Mouse (Mus musculus) kidney, postnatal 10 days (tissue): ENCODE results near the gene Ager.

Experiments
- DNase-seq: peaks from one replicate; pipeline ENCODE4 v3.0.0; 2021; ENCODE audit warnings: mixed read lengths

Ager gene

DNA sequence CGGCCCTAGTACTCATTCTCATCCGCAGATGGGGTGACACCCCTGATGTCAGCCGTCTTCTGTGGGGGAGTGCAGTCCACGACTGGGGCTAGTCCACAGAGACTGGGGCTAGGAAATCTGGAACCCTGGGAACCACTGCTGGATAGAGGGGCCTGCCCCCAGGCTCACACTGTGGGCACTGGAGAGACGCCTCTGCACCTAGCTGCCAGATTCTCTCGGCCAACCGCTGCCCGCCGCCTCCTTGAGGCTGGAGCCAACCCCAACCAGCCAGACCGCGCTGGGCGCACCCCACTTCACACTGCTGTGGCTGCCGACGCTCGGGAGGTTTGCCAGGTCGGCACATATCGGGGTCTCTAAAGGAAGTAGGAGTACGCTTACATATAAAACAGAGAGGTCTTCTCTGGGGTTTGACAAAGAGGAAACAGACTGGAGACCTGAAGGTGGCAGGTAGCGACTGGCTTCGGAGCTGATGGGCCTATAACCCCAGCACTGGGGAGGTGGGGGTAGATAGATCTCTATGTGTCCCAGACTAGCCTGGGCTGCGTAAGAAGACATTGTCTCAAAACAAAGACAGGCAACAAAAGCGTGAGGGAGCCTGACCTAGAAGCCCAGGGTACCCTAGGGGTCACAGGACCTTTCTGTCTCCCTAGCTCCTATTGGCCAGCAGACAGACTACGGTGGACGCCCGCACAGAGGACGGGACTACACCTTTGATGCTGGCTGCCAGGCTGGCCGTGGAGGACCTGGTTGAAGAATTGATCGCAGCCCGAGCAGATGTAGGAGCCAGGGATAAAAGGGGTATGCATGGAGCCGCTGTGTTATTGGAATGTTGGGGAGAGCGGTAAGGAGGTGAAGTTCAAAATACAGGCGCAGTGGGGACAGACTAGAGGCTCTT, 11.5 kb upstream of the Ager start:
- peak; percentile 33 for DNase-seq

DNA sequence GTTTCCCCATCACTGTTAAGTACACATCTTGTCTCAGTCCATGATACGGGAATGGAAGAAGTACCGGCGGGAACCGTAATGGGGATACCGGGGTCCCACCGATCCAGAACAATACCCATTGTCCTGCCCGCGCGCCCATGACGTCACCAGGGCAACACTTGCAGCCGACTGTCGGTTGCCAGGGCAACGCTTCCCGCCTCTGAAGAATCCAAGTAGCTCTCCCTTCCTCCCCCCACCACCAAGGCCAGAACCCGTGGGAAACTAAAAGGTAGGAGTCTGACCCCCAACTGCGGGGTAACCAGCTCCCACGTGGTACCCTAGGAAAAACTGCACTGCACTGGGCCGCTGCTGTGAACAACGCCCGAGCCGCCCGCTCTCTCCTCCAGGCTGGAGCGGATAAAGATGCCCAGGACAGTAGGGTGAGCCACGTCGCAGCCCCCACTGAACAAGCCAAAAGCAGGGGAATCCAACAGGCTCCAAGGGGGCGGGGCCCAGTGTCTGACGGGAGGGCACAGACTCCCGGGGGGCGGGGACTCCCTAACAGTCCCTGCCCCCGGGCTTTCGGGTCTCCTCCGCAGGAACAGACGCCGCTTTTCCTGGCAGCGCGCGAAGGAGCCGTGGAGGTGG, 10.8 kb upstream of the Ager start:
- DNase-seq: peak; percentile 95

DNA sequence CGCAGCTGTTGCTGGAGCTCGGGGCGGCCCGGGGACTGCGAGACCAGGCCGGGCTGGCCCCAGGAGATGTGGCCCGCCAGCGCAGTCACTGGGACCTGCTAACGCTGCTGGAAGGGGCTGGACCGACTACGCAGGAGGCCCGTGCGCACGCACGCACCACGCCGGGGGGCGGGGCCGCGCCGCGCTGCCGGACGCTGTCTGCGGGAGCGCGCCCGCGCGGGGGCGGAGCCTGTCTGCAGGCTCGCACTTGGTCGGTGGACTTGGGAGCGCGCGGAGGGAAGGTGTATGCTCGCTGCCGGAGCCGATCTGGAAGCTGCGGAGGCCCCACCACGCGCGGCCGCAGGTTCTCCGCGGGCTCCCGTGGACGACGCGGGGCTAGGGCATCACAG, 10.2 kb upstream of the Ager start:
- peak; percentile 99 for DNase-seq

DNA sequence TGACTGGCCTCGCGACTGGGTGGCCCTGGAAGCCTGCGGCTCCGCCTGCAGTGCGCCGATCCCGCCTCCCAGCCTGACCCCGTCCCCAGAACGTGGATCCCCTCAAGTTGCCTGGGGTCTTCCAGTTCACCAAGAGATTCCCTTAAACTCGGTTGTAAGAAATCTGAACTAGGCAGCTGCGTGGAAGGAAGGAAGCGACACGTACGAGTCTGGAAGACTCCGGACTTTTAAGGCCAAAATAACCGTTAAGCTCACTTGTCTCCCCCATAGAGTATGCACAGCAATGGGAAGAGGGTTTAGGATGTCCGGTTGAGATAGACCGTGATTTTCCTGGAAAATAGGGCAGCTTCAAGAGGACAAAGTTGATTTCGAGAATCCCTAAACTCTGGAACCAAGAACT, 9.8 kb upstream of the Ager start:
- DNase-seq: no peak

DNA sequence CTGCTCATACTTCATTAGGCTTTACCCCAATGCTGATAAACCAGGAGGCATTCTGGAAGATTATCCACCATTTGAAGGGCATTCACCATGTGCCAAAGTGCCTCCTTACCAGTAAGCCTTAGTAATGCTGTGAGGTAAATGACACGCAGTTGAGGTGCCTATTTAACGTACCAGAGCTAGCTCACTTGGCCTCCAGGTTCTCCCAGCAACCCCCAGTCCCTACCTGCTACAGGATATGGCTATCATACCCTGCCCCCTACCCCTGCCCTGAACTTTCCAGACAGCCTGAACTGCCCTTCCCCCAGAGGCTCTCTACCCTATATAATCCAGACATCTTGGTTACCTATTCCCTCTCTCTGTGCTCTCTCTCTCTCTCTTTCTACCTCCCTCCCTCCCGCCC, 8.9 kb upstream of the Ager start:
- DNase-seq: no peak

DNA sequence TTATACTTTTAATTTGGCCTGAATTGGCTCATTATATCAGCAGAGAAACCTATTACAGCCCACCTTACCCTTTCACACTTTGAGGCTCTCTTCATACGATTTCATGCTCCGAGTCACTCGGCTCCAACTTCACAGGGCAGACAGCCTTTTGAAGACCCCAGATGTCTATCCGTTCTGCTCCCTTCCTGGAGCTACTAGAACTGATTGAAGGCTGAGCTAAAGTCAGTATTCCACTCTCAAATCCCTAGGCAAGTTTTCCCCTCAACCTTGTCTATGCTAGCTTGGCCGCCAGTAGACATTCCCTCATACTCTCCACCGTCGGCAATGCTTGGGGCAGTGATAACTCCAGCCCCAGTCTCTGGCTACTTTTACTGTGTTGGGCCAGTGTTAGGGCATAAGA, 8.5 kb upstream of the Ager start:
- DNase-seq: no peak

DNA sequence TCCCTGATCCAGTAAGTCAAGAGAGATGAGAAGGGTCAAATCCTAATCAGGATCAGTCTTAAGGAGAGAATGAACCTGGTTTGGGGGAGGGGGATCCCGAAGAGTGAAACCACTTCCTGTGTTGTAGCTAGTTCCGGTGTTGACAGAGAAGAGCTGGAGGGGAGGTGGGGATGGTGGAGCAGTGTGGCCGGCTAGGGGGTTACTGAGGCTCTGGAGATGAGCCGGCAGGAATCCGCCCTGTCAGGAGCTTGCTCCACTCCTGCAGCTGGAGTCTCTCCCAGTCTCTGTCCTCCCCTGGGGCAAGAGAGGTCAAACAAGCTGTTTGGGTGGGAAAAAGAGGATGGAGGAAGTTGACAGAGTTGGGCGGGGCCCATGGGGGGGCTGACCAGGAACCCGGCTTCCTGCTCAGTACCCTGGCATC, 8.0 kb upstream of the Ager start, which contains the start of gene Gpsm3:
Gpsm3 (plus strand) TSS at position 126 of the 421 bp plus-strand sequence.
- DNase-seq: peak; percentile 80

DNA sequence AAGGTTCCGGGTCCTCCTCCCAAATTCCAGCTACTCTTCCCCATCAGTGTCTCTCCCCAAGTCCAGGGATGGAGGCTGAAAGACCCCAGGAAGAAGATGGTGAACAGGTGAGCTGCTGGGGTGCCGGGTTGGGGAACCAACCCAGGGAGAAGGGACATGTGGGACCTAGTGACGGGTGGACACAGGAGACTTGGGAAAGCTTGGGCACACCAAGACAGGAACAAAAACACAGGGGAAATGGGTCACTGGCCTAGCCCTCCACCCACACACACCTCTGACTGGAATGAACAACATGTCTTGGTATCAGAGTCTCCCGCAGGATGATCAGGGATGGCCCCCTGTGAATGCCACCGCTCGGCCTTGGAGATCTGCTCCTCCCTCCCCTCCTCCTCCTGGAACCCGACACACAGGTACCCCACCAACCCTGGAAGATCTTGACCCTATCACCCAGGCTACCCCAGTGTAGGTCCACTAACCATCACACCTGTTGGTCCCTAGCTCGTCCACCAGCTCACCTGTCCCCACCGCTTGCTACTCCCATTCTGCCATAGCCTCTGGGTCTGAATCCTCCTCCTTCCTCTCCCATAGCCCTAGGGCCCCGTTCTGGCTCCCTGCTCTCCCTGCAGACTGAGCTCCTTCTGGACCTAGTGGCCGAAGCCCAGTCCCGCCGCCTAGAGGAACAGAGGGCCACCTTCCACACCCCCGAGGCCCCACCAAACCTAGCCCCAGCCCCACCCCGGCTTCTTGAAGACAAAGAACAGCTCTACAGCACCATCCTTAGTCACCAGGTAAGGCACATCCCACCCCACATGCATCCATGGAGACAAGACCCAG, 7.3 kb upstream of the Ager start:
- peak; percentile 44 for DNase-seq

DNA sequence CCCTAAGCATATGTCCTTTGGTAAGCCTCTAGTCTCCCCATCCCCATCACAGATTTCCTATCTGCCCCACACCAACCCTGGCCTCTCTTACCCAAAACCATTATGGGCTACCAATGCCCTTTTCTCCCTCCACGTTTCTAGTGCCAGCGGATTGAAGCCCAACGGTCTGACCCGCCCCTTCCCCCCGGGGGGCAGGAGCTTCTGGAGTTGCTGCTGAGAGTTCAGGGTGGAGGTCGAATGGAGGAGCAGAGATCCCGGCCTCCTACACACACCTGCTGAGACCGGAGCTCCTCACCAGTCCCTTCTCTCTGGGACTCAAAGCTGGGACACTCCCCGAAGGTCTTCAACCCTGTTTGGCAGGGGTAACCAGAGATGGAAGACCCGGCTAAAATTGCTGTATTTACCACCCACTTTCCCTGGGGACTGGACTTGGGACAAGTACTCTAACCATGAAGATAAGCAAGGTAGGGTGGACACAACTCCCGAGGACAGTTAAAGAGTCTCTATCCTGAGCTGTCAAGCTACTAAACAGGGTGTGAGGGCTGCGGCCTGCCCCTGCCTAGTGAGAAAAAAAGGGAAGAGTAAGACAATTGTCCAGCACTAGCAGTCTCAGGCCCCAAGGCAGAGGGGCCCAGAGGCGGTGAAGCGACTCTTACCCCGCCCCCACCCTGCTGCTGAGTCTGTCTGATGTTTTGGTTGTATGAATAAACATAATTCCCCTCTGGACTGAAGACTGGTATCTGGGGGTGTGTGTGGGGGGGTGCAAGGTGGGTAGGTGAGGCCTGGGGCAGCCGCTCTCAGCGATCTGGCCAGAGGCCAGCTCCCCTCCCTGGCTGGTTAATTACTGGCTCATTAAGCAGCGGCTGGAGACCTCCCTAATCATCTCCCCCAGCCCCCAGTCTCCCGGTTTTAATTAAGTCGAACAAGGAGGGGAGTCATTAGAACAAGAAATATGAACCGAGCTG, 6.4 kb upstream of the Ager start, which contains the start of gene Pbx2:
Pbx2 (plus strand) TSS at position 238 of the 965 bp plus-strand sequence.
- peak; percentile 59 for DNase-seq

DNA sequence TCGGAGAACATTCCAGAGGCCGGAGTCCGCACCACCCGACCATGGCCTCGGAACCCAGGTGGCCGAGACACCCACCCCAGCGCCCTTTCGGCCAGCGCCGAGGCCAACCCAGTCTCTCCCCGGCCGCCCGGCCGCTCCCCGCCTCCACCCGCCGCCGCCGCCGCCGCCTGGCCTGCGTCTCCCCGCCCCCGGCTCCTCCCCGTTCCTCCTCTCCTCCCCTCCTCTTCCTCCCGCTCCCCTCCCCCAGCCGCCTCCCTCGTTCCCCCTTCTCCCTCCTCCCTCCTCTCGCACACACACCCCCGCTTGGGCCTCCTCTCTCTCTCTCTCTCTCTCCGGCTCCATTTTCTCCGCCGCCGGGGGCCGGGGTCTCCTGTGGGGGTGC, 5.7 kb upstream of the Ager start:
- DNase-seq: peak; percentile 98

DNA sequence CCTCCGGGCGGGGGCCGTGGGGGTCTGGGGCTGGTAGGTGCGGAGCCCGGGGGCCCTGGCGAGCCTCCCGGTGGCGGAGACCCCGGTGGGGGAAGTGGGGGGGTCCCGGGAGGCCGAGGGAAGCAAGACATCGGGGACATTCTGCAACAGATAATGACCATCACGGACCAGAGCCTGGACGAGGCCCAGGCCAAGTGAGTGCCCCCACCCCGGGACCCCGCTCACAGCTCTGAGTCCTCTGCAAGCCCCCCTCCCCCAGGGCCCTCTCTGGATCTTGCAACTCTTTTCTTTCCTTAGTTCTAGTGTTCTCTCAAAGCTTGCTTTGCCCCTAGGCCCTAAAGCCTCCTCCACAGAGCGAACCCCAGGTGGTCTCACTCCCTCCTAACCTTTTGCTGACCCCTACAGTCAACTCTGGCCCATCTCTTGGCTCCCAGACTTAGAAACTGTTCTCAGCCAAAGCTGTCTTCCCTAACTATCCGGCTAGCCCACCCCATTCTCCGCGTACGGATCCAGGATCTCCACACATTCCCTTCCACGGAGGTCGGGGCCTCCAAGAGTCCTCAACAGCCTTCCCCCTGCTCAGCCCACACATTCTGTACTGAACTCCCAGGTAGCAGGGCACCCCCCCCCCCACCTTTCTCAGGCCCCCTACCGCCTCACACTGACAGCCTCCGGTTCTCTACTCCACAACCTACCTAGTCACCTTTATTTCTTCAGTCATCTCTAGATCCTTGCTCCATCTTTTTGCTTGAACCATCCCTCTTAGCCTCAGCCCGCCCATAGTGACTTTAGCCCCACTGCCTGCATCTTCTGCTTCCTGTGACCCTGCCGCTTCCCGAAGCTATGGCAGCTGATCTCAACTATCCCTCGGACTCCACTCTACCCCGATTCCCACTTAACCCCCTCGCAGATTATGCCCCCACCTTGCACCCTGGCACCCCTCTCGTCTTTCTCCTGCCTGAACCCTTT, 4.8 kb upstream of the Ager start:
- peak; percentile 70 for DNase-seq

DNA sequence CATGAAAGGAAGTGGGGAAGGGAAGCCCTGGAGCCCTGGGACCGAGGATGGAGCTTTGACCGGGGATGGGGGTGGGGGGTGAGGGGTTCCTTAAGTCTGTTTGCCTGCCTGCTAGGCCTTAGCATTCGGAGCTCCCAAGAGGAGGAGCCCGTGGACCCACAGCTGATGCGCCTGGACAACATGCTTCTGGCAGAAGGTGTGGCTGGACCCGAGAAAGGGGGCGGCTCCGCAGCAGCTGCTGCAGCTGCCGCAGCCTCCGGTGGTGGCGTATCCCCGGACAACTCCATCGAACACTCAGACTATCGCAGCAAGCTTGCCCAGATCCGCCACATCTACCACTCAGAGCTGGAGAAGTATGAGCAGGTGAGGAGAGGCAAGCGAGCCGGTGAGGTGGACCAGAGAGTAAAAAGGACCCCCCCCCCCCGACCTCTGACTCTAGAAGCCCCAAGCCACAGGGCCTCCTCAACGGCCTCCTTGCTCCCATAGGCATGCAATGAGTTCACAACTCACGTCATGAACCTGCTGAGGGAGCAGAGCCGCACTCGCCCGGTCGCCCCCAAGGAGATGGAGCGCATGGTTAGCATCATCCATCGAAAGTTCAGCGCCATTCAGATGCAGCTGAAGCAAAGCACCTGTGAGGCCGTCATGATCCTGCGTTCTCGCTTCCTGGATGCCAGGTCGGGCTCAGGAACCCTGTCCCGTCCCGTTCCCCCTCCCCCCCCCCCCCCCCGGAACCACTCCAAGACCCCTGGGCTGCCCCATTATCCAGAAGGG, 3.7 kb upstream of the Ager start:
- peak; percentile 65 for DNase-seq

DNA sequence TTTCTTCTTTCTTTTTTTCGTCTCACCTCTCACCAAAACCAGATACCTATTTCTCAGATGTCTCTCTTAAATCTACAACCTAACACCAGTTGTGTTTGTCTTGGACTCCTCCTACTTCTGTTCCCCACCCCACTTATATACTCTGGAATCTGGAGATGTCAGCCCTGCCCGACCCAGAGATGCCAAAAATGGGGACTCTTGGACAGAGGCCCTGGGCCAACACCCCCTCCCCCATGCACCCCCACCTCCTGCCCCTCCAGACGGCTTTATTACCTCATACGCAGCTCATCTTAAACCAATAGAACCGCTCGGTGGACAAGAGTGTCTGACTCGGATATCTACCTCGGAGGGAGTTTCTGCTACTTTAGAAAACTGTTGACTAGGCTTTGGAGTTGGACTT, 1.6 kb upstream of the Ager start:
- DNase-seq: no peak

DNA sequence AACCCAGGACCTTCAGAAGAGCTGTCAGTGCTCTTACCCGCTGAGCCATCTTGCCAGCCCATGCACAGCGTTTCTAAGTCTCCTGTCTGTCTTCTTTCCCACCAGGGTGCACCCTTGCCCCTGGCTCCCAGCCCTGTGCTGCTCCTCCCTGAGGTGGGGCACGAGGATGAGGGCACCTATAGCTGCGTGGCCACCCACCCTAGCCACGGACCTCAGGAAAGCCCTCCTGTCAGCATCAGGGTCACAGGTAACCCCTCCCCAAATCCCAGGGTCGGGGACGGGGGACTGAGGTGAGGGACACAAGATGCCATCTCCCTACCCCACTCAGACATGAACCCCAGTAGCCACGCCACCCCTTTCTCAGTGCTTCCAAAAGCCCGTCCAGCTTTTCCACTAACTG, 2.2 kb downstream of the Ager start:
- no peak for DNase-seq

DNA sequence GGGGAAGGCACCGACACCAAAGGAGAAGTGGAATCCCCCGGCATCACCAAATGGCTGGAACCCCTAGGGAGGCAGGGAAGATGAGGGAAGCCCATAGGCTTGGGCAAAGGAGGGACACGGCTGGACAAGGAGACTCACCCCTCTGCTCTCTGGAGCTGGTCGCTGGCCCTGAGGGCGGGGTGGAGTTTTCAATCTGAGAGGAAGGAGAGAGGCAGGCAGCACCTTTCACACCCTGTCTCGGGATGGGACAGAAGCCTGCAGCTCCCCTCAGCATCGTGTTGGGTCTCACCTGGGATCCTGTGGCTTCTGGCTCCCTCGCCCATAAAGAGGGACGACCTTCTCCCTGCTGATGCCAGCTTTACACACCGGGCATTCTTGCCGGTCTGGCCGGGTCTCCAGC, 4.1 kb downstream of the Ager start:
- peak; percentile 11 for DNase-seq

DNA sequence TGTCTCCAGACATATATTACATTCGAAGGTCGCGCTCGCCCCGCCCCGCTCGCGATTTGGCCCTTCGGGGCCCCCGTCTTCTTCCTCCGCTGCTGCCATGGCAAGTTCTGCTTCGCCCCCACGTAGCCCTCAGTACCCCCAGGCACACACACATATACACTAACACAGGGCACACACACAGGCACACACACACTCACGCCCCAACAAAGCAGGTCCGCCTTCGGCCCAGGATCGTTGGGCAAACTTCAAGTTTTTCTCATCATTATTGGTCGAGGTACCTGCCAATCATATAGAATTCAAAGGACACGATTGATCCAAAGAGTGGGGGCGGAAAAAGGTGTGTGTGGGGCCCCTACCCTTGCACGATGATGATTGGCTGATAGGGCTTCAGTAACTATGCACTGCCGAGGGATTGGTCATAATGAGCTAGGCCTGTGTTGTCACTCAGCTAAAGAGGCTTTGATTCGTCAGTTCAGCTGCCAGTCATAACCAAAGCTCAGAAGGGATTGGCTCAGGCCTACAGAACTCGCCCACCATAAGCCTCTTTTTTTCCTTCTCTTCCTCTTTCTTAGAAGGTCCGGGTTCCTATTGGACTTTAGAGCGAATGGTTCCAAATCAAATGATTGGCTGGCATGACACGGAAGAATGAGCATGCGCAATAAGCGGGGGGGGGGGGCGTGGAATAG, 5.9 kb downstream of the Ager start, which contains the start of gene Rnf5:
Rnf5 (minus strand) TSS at position 316 of the 686 bp plus-strand sequence.
- peak; percentile 100 for DNase-seq

DNA sequence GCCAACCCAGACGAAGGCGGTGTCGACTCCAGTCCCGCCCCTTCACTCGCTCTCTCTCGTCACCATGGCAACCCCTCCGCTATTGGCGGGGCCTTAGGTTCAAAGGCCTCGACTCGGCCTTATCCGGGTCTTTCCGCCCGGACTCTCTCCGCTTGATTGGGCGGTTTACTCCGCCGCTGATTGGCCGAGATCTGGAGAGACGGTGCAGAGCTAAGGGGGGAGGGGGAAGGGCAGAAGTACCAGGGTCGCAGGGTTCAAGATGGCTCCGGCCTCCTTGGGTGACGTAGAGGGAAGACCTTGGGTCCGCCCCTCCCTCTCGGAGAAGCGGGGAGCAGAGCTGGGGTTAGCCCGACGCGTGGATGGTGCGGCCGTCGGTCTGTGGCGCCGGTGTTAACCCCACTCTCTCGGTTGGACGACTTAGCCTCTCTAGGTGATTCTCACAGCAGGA, 6.4 kb downstream of the Ager start, which contains the start of gene Agpat1:
Agpat1 (plus strand) TSS at position 202 of the 448 bp plus-strand sequence.
- peak; percentile 99 for DNase-seq

DNA sequence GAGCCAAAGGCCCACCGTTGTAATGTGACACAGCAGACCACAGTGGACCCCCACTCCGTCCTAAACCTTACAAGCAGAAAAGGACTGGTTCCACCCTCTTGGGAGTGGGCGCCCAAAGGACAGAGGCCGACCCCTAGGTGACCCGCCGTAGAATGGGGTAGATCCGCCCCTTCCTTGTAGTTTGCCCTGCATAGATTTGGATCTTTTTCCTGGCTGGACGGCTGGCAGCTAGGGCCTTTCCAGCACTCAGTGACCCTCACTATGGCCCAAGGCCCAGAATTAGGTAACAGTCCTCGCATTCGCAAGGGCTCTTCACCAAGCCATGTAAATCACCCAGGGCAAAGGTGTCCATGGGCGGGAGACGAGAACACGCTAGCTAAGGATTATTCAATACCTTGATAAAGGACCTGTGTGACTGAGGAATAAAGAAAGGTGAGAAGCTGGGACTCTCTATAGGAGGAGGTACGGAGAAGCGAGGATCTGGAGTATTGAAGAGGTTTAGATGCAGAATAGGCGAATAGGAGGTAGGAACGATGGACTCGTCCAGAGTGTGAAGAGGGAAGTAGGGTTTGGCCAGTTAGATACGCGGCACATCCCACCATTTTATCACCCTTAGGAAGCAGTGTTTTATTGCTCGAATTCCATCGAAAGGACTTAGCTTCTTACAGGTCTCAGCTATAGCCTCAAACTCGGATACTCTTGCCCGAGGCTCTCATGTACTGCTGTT, 7.0 kb downstream of the Ager start:
- DNase-seq: peak; percentile 67
